Mouse (Mus musculus): Measurements from ENCODE around the gene Hapln2.

Hapln2 gene

GRCm38 (mm10) chr3:88005822-88006786 is 21.3 kb downstream of the Hapln2 start:
- DNase-seq (ENCODE audit: low spot score in 2 of 2), result no peak

DNA sequence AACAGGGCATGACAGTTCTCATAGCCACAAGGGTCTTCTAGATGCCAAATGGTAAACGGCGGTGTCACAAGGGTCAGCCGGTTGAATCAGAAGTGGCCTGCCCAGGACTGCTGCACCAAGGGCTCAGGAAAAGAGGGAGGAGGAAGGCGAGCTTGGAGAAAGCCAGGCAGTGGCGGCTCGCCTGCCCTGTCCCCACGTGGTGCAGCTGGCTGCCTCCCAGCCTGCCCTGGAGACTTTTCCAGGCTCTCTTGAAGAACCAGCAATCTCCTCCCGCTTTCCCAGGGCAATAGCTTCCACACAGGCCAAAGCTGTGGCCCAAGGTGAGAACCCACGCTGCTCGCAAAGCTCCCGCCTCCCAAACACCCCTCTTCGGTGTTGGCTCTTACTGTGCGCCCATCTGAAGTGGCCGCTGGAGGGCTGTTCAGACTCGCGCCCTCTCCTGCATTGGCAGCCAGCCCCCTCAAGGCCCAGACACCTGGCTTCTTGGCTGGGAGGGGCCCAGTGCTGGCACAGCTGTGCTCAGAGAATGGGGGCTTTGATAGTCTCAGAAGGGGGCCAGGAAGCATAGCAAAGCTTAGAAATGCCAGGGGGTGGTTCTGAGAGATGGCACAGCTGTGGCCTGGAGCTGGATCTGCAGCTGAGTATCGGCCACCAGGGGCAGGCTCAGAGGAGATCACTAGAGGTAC is 24.9 kb downstream of the Hapln2 start:
- DNase-seq (ENCODE audit: low spot score in 2 of 2), result no peak

DNA sequence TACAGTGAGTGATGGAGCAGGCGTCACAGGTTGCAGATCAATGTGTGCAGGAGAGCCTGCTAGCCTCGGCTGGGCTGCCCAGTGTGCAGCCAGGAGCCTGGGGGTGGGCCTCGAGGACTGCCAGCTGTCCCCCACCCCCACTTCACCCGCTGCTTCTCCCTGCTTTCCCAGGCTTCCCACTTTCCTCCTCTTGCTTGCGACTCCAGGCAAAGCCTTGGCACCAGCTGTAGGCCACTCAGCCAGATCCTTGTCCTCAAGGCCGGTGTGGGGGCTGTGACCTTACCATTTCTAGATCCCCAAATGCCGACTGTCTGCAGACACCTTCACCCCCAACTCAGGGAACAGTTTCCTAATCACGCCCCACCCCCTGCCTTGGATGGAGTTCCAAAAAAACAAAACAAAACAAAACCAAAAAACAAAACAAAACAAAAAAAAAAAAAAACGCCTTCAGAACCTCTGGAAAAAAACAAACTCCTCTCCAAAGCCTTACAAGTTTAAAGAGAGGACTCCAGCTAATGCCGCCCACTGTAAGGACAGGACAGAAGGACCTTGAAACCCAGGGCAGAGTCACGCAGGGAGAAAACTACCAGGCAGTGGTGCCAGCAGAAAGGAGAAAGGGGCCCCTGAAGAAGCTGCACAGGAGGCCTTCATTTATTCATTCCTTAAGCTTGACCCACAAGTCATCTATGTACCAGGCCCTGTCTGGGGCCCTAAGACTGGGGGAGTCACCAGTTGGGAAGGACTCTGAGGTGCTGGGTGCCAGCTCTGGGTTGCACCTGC is 26.4 kb downstream of the Hapln2 start:
- no peak for DNase-seq (ENCODE audit: low spot score in 2 of 2)

DNA sequence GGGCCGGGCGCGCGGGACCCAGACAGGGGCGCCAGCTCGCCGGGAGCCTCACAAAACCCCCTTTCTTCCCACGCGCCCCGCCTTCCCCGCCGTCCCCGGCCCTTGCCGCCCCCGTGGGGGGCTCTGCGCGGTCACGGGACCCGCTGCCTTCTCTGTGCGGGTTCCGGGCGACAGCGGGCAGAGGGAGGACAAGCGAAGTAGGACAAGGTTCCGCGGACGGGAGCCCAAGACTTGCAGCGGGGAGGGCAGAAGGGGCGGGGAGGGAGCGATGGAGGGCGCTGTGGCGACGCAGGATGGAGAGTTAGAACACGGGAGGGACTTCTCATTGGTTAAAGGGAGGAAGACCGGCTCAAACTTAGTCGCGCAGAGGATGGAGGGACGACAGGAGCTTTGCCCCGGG is 27.2 kb downstream of the Hapln2 start, which contains the start of gene Bcan:
Gene Bcan, minus strand, starts transcription at position 50 of the 400 bp plus-strand sequence.
- no peak for DNase-seq (ENCODE audit: low spot score in 2 of 2)

- no peak for DNase-seq (ENCODE audit: low spot score in 2 of 2)
Measured at GRCm38 (mm10) chr3:87999243-87999895, 28.0 kb downstream of the Hapln2 start.

DNA sequence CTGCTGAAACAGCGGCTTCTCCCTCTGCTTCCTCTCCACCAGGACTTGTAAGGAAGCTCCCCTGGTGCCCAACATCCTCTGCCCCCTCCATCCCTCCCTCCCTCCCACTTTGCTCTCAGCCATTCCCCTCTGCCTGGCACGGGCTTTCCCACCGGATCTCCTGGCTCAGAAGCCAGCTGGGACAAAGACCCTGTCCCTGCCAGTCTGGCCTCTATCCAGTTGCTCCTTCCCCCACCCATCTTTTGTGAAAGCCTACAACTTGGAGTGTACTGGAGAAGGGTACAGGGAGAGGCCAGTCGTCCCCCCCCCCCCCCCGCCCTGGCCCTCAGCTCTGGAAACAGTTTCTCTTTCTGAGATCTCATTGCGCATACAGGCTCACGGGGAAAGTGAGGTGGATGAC is 28.6 kb downstream of the Hapln2 start:
- DNase-seq (ENCODE audit: low spot score in 2 of 2), result no peak

GRCm38 (mm10) chr3:87996971-87997614 is 30.3 kb downstream of the Hapln2 start:
- no peak for DNase-seq (ENCODE audit: low spot score in 2 of 2)

DNA sequence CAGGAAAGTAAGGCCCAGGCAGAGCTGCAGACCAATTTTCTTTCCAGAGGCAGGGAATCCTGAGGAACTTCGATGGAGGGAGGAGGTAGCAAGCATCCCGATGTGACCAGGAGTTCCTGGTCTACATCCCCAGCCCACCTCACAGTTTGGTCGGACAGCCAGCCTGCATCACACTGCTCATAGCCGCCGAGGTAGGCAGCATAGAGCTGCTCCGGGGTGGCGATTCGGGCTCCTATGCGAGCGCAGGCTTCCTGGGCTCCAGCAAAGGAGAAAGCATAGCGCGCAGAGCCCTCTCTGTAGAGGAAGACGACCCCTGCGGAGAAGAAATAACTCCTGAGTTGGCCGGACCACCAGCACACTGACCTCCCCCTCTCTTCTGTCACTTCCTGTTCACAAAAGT is 31.0 kb downstream of the Hapln2 start:
- no peak for DNase-seq (ENCODE audit: low spot score in 2 of 2)

DNA sequence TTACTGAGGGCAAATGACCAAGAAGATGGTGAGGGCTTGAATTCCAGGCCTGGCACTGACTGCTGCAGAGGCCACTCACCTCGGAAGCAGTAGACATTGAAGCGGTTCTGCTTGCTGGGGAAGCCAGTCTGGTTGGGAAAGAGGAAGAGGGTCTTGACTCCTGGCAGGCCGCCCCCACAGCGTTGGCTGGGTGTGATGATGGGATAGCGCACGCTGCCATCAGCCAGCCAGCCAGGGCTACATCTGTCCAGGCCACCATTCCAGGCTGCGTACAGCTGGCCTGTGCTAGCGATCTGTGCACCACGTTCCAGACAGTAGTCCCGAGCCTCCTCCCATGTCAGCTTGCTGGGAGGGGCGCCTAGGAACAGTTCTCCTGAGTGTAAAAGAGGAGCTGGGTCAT is 32.1 kb downstream of the Hapln2 start:
- DNase-seq (ENCODE audit: low spot score in 2 of 2), result no peak

DNA sequence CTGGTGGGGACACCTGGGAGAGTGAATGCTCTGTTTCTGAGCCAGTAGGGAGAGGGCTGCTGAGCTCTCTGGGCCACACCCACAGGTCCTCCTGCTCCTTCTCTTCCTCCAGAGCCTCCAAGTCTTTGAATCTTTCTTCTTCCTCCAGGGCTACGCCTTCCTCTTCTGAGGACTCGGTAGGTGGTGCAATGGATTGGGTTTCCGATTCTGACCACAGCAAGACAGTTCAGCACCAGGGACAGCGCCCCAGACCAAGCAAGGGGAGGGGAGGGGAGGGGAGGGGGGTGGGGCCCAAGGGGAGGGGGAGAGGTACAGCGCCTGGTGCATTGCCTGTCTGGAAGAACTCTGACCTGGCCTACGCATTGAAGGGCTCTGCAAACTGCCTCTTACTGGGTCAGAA is 33.9 kb downstream of the Hapln2 start:
- no peak for DNase-seq (ENCODE audit: low spot score in 2 of 2)

DNA sequence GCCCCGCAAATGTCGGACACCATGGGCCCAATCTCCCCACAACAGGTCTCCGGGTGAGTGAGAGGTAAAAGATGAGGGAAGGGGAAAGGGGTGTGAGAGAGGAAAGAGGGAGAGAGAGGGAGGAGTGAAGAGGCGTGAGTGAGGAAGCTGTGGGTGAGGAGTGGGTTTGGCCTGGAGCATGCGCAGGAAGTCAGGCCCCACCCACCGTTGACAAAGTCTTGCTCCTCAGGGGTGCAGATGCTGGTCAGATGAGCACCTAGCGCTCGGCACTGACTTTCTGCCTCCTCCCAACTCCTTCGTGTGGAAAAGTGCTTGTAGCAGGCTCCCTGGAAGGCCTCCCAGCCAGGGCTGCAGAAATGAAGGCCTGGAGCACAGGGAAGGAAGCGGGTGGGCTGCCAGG is 37.4 kb downstream of the Hapln2 start:
- no peak for DNase-seq (ENCODE audit: low spot score in 2 of 2)

DNA sequence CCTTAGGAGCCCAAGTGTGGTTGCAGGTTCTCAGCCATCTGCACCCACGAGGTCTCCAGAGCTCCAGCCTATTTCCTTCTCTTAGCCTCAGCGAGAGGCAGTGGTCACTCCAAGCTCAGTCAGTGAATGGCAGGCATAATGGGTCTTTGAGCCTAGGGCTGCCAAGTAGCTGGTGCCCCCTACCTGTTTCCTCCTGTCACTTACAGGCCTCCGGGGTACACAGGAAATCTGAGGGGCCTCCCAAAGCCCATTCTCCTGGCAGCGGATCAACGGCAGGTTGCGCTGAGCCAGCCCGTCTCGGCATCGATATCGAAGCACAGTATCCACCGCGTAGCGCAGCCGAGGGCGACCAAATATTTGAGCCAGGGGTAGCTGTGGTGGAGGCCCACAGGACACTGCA is 39.3 kb downstream of the Hapln2 start:
- no peak for DNase-seq (ENCODE audit: low spot score in 2 of 2)

GRCm38 (mm10) chr3:87987633-87988032 is 39.8 kb downstream of the Hapln2 start:
- DNase-seq (ENCODE audit: low spot score in 2 of 2), result no peak

GRCm38 (mm10) chr3:87986868-87987267 is 40.5 kb downstream of the Hapln2 start:
- DNase-seq (ENCODE audit: low spot score in 2 of 2), result peak; percentile 87 to 93

GRCm38 (mm10) chr3:87985505-87986320 is 41.7 kb downstream of the Hapln2 start:
- DNase-seq (ENCODE audit: low spot score in 2 of 2), result no peak

- no peak for DNase-seq (ENCODE audit: low spot score in 2 of 2)
Measured at GRCm38 (mm10) chr3:87984094-87984493, 43.3 kb downstream of the Hapln2 start.

DNA sequence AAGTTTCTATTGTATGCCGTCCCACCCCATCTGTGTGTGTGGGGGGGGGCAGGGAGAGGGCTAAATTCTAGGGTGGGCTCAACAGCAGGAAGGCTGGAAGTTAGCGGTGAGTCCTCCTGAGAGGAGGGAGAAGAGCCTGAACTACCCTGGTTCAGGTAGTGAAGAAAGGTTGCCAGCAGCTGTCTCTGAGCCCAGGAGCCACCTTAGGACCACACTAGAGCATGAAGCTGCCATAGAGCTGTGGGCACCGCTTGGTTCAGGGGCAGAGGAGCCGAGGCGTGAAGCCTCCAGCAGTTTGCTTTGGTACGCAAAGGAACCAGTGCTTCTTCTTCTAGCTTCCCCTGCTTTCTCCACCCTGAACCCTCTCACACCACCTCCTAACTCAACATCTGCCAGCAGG is 43.8 kb downstream of the Hapln2 start:
- no peak for DNase-seq (ENCODE audit: low spot score in 2 of 2)

GRCm38 (mm10) chr3:87982836-87983601 is 44.4 kb downstream of the Hapln2 start:
- DNase-seq (ENCODE audit: low spot score in 2 of 2), result no peak
